Mouse (Mus musculus): ENCODE measurements at regions not wholly inside any gene's neighbourhood (a gene's known extent, or its start where the extent isn't known, plus 50 kb on each side); places are given as distances from the start of the nearest gene placed in this dataset.

DNA sequence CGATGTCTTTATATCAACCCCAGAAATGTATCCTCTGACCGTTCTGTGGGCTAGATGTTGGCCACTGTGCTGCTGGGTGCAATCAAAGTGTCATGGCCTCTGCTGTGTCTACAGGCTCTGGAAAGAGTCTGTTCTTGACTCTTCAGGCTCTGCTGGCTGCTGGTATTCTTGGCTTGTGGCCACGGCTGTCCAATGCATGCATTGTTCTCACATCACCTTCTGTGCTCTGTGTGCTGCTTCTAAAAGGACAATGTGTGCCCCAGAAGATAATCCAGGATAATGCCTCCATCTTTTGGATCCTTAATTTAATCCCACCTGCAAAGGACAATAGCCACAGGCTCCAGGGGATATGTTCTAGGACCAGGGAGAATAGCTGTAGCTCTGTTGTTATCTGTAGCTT is 77.5 kb upstream of the Dapl1 start:
- TF ChIP-seq CTCF (IDR thresholded peaks at IDR 0.05; ENCODE audit: low read depth) = no peak
- H3K36me3 ChIP-seq (ENCODE audit: insufficient read depth) = no peaks in the 10 kb centered on the region
- no peak overlapping the region for H3K4me3 ChIP-seq (ENCODE audit: low read depth, low read length)
- WGBS = 80% methylated on average over 3 of the region's 3 CpGs
- ATAC-seq (ENCODE audit: insufficient read depth) (no peak), DNase-seq (peak; percentile 30)
- H3K4me2 ChIP-seq = no peak overlapping the region
- no peaks in the 10 kb centered on the region for H3K9me3 ChIP-seq (ENCODE audit: low read depth, low read length)
- H3K9ac ChIP-seq = no peak overlapping the region
- H3K4me1 ChIP-seq (ENCODE audit: insufficient read depth) = no peaks in the 10 kb centered on the region
- no peak overlapping the region; the same call in 1 of the 2 replicates for H3K27ac ChIP-seq (ENCODE audit: low read depth)
- no peaks in the 10 kb centered on the region for H3K27me3 ChIP-seq (ENCODE audit: insufficient read depth, low read length)

- 57% methylated on average over 13 of the region's 13 CpGs for WGBS
- TF ChIP-seq CTCF (IDR thresholded peaks at IDR 0.05; ENCODE audit: low read depth) = no peak
- Histone ChIP-seq H3K4me1 (ENCODE audit: insufficient read depth) (no peaks in the 10 kb centered on the region), H3K36me3 (ENCODE audit: insufficient read depth) (no peaks in the 10 kb centered on the region), H3K4me3 (ENCODE audit: low read depth, low read length) (no peak overlapping the region), H3K4me2 (no peak overlapping the region), H3K9ac (no peak overlapping the region), H3K27me3 (ENCODE audit: insufficient read depth, low read length) (no peaks in the 10 kb centered on the region), H3K27ac (ENCODE audit: low read depth) (no peak overlapping the region), H3K9me3 (ENCODE audit: low read depth, low read length) (no peaks in the 10 kb centered on the region)
- ATAC-seq (ENCODE audit: insufficient read depth) = no peak
- no peak for DNase-seq
Observed at GRCm38 (mm10) chr2:59407512-59407988, 76.9 kb upstream of the Dapl1 start.

- 58% methylated on average over 10 of the region's 10 CpGs for WGBS
- no peak for TF ChIP-seq CTCF (IDR thresholded peaks at IDR 0.05; ENCODE audit: low read depth)
Observed at GRCm38 (mm10) chr2:59408040-59408587, 76.3 kb upstream of the Dapl1 start.

GRCm38 (mm10) chr2:59414612-59415011 is 69.8 kb upstream of the Dapl1 start:
- Histone ChIP-seq H3K4me2 (no peak overlapping the region), H3K4me1 (ENCODE audit: insufficient read depth) (no peaks in the 10 kb centered on the region), H3K9me3 (ENCODE audit: low read depth, low read length) (no peaks in the 10 kb centered on the region; the same call in 1 of the 2 replicates), H3K36me3 (ENCODE audit: insufficient read depth) (no peaks in the 10 kb centered on the region), H3K9ac (no peak overlapping the region), H3K4me3 (ENCODE audit: low read depth, low read length) (no peak overlapping the region), H3K27me3 (ENCODE audit: insufficient read depth, low read length) (no peaks in the 10 kb centered on the region), H3K27ac (ENCODE audit: low read depth) (no peak overlapping the region)
- DNase-seq = no peak
- no peak for TF ChIP-seq CTCF (IDR thresholded peaks at IDR 0.05; ENCODE audit: low read depth)
- 89% methylated on average over 9 of the region's 9 CpGs for WGBS
- ATAC-seq (ENCODE audit: insufficient read depth) = no peak

More at GRCm38 (mm10) chr2:59408040-59408587, 76.3 kb upstream of the Dapl1 start:
- ATAC-seq (ENCODE audit: insufficient read depth) = no peak
- Histone ChIP-seq H3K4me3 (ENCODE audit: low read depth, low read length) (no peak overlapping the region), H3K4me2 (no peak overlapping the region), H3K9me3 (ENCODE audit: low read depth, low read length) (no peaks in the 10 kb centered on the region; the same call in 1 of the 2 replicates), H3K27ac (ENCODE audit: low read depth) (no peak overlapping the region), H3K9ac (no peak overlapping the region), H3K4me1 (ENCODE audit: insufficient read depth) (no peaks in the 10 kb centered on the region), H3K36me3 (ENCODE audit: insufficient read depth) (no peaks in the 10 kb centered on the region), H3K27me3 (ENCODE audit: insufficient read depth, low read length) (no peaks in the 10 kb centered on the region)
- no peak for DNase-seq

DNA sequence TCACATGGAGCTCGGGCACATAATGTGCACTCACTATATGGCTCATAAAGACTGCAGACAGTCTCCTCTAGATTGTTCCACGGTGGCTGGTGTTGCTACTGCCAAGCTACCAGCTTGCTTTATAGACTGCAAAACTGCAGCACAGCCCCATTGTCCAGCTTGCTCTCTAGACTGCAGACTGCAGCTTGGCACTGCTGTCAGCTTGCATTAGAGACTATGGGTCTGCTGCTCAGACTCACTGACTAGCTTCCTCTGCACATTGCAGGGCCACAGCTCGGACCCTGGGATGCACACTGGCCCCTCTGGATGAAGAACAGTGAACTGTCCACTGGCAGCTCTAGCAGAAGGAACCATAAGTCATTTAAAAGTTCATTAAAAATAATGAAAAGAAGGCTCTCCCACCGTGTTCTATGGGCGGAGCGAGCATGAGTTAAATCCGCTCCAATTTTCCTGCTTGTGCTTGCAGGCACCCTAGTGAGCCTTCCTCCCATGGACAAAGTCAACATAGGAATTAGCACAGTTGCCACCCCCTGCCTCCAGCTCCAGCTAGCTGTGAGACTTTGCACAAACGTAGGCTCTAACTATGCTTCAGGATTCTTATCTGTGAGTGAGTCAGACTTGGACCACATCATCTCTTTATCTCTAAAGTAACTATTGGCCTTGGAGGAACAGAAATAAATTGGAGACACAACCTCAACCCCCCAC is 67.8 kb upstream of the Dapl1 start:
- Histone ChIP-seq H3K9ac (no peak overlapping the region), H3K4me3 (ENCODE audit: low read depth, low read length) (no peak overlapping the region), H3K4me2 (no peak overlapping the region), H3K36me3 (ENCODE audit: insufficient read depth) (no peaks in the 10 kb centered on the region), H3K9me3 (ENCODE audit: low read depth, low read length) (no peaks in the 10 kb centered on the region; the same call in 1 of the 2 replicates), H3K4me1 (ENCODE audit: insufficient read depth) (no peaks in the 10 kb centered on the region), H3K27ac (ENCODE audit: low read depth) (no peak overlapping the region), H3K27me3 (ENCODE audit: insufficient read depth, low read length) (no peaks in the 10 kb centered on the region)
- 56% methylated on average over 8 of the region's 8 CpGs for WGBS
- no peak for DNase-seq
- TF ChIP-seq CTCF (IDR thresholded peaks at IDR 0.05; ENCODE audit: low read depth) = no peak
- no peak for ATAC-seq (ENCODE audit: insufficient read depth)

GRCm38 (mm10) chr2:59417384-59417955 is 67.0 kb upstream of the Dapl1 start:
- DNase-seq (peak; percentile 28), ATAC-seq (ENCODE audit: insufficient read depth) (0 out of 2 replicates have a peak, but pooled peaks have one; percentile 4)
- Histone ChIP-seq H3K4me1 (ENCODE audit: insufficient read depth) (no peaks in the 10 kb centered on the region), H3K4me2 (no peak overlapping the region), H3K4me3 (ENCODE audit: low read depth, low read length) (no peak overlapping the region), H3K36me3 (ENCODE audit: insufficient read depth) (no peaks in the 10 kb centered on the region), H3K9me3 (ENCODE audit: low read depth, low read length) (no peaks in the 10 kb centered on the region; the same call in 1 of the 2 replicates), H3K27me3 (ENCODE audit: insufficient read depth, low read length) (no peaks in the 10 kb centered on the region), H3K9ac (no peak overlapping the region), H3K27ac (ENCODE audit: low read depth) (no peak overlapping the region)
- no peak for TF ChIP-seq CTCF (IDR thresholded peaks at IDR 0.05; ENCODE audit: low read depth)
- 52% methylated on average over 11 of the region's 11 CpGs for WGBS

- H3K27me3 ChIP-seq (ENCODE audit: insufficient read depth, low read length) = no peaks in the 10 kb centered on the region
- H3K36me3 ChIP-seq (ENCODE audit: insufficient read depth) = no peaks in the 10 kb centered on the region
- no peaks in the 10 kb centered on the region for H3K4me1 ChIP-seq (ENCODE audit: insufficient read depth)
- H3K4me2 ChIP-seq = no peak overlapping the region
- WGBS = 45% methylated on average over 5 of the region's 5 CpGs
- no peaks in the 10 kb centered on the region for H3K9me3 ChIP-seq (ENCODE audit: low read depth, low read length)
- no peak for TF ChIP-seq CTCF (IDR thresholded peaks at IDR 0.05; ENCODE audit: low read depth)
- no peak overlapping the region for H3K4me3 ChIP-seq (ENCODE audit: low read depth, low read length)
- H3K9ac ChIP-seq = no peak overlapping the region
- no peak for DNase-seq
- no peak overlapping the region for H3K27ac ChIP-seq (ENCODE audit: low read depth)
- no peak for ATAC-seq (ENCODE audit: insufficient read depth)
Observed at GRCm38 (mm10) chr2:59420496-59420895, 64.0 kb upstream of the Dapl1 start.
